Mouse (Mus musculus) E14TG2a.4 (cell line): ENCODE results near the gene Obp2b.

Experiments used
- CTCF ChIP-seq: conservative IDR thresholded peaks from 2 replicates; pipeline ENCODE4 v1.5.1; 2014; ENCODE audit warnings: low read length
- POU5F1 ChIP-seq: IDR thresholded peaks from 2 replicates; pipeline ENCODE4 v1.6.1; 2014; ENCODE audit warnings: low read length, borderline replicate concordance

DNA sequence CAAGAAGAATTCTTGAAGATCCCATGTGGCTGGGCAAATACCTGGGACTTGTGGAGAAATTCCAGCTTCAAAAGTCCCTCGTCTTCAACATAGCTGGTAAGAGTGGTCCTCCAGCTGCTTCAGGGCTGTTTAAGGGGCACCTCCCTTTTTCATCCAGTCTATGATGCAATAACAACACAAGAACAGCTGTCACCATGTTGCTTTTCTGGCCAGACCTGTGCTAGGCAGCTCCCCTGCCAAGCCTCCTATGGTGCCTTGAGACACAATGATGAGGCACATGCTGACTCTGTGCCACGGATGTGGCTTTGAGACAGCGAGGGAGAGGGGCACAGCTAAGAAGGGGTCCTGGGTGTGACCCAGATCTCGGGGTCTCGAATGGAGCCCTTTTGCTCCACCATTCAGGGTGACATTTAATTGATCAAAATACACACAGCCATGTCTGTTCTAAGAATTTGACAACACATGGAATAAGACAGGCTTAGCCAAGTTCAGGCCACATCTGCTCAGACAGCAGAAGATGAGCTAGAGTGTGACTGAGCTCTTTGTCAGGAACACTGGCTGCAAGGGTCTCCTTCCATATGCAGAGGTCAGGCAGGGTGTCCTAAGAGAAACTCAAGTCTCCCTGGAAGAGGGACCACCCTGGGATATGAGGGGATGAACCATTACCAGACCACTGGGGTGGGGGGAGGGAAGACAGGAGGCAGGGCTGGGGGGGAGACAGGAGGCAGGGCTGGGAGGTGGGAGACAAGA lies 48.9 kb downstream of the Obp2b start:
- no peak for TF ChIP-seq POU5F1
- TF ChIP-seq CTCF = no peak
